Mouse (Mus musculus) thymus, adult 2 months (tissue): Measurements from ENCODE around the gene Sgms1.

Experiments used
- CTCF ChIP-seq: fragments of 200-500 bp; IDR thresholded peaks from 2 replicates; pipeline ENCODE4 v1.5.1; 2012; ENCODE audit warnings: mild to moderate bottlenecking, control low read depth, low read length, moderate library complexity, borderline replicate concordance; ENCODE audit not compliant: control insufficient read depth, poor library complexity, insufficient read depth; ENCODE audit errors: extremely low read depth
- POLR2A ChIP-seq: fragments of 200-500 bp; IDR thresholded peaks from 2 replicates; pipeline ENCODE4 v1.6.1; 2012; ENCODE audit warnings: mild to moderate bottlenecking, low read length, control low read depth, moderate library complexity; ENCODE audit not compliant: control insufficient read depth, poor library complexity, insufficient read depth; ENCODE audit errors: extremely low read depth

- TF ChIP-seq CTCF = no peak
- no peak for TF ChIP-seq POLR2A
These were observed 112.7 kb downstream of the Sgms1 start for GRCm38 (mm10) chr19:32276817-32277216.
